7 mouse cellular contexts compared by ENCODE assay signal in the genomic region with DNA sequence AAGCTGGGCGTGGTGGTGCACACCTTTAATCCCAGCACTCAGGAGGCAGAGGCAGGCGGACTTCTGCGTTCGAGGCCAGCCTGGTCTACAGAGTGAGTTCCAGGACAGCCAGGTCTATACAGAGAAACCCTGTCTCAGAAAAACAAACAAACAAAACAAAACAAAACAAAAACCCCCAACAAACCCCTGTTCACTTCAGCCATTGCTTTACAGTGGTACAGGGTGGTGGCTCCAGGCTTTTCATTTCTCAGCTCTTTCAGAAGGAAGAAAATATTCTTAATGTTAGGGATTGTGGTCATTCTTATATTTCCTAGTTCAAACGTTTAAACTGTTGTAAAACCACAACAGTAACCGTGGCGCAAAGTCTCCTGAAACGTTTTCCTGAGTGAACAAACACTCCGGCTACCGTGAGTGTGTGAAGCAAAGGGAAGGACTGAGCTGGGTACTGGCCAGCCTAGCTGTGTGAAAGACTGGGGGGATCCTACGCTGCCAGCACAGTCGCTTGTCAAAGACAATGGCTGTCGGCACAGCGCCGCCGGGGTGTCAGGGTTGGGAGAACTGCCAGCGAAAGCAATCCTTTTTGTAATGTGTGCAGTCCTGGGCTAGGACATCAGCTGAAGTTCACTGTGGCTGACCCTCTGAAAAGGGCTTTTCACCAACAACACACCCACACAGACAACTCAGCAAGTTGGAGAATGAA.
DNase-seq lines count a peak whose midpoint lies in the region; ATAC-seq lines count a peak whose summit lies in the region.

No protein-coding gene starts in this region.

- 0 out of 2 replicates have a peak overlapping the region, but pooled peaks have one; percentile 6 for H3K27ac ChIP-seq in forebrain, embryonic 15.5 days (replicated peaks)
- no peak overlapping the region for H3K27ac ChIP-seq in intestine, embryonic 15.5 days
- 0 out of 2 replicates have a peak overlapping the region, but pooled peaks have one; percentile 38 for H3K27ac ChIP-seq in liver, embryonic 15.5 days (replicated peaks)
- H3K27ac ChIP-seq in neural tube, embryonic 11.5 days (ENCODE audit: low read depth, low read length) = no peak overlapping the region

- peak overlapping the region; percentile 33 for H3K4me2 ChIP-seq in forebrain, embryonic 15.5 days (replicated peaks)
- H3K4me2 ChIP-seq in intestine, embryonic 15.5 days (replicated peaks) = peak overlapping the region; percentile 25; the same call in 1 of the 2 replicates
- peak overlapping the region; percentile 49 for H3K4me2 ChIP-seq in liver, embryonic 15.5 days
- no peak overlapping the region for H3K4me2 ChIP-seq in neural tube, embryonic 11.5 days (ENCODE audit: low read depth)

- peak; percentile 92 for ATAC-seq in forebrain, embryonic 15.5 days (replicated peaks)
- no peak for ATAC-seq in intestine, embryonic 15.5 days
- ATAC-seq in liver, embryonic 15.5 days (ENCODE audit: insufficient read depth) = 0 out of 2 replicates have a peak, but pooled peaks have one; percentile 44
- no peak for ATAC-seq in neural tube, embryonic 11.5 days (ENCODE audit: insufficient read depth, low FRiP score, low TSS enrichment)

- H3K9ac ChIP-seq in forebrain, embryonic 15.5 days (replicated peaks) = peak overlapping the region; percentile 2; the same call in 1 of the 2 replicates
- no peak overlapping the region for H3K9ac ChIP-seq in intestine, embryonic 15.5 days
- peak overlapping the region; percentile 47; the same call in 1 of the 2 replicates for H3K9ac ChIP-seq in liver, embryonic 15.5 days
- no peak overlapping the region for H3K9ac ChIP-seq in neural tube, embryonic 11.5 days (ENCODE audit: low read length)

- WGBS in forebrain, embryonic 15.5 days = 27% methylated on average over 17 of the region's 17 CpGs
- 41% methylated on average over 17 of the region's 17 CpGs for WGBS in intestine, embryonic 15.5 days
- 24% methylated on average over 17 of the region's 17 CpGs for WGBS in liver, embryonic 15.5 days (ENCODE audit: insufficient replicate concordance)
- 44% methylated on average over 17 of the region's 17 CpGs for WGBS in neural tube, embryonic 11.5 days

- H3K9me3 ChIP-seq in forebrain, embryonic 15.5 days = no peaks in the 10 kb centered on the region
- no peaks in the 10 kb centered on the region for H3K9me3 ChIP-seq in intestine, embryonic 15.5 days
- H3K9me3 ChIP-seq in liver, embryonic 15.5 days (replicated peaks) = no peaks in the 10 kb centered on the region
- H3K9me3 ChIP-seq in neural tube, embryonic 11.5 days (ENCODE audit: control insufficient read depth, low read length) = no peaks in the 10 kb centered on the region

- H3K4me3 ChIP-seq in forebrain, embryonic 15.5 days = no peak overlapping the region
- H3K4me3 ChIP-seq in intestine, embryonic 15.5 days (replicated peaks) = no peak overlapping the region
- H3K4me3 ChIP-seq in liver, embryonic 15.5 days (replicated peaks) = no peak overlapping the region
- H3K4me3 ChIP-seq in neural tube, embryonic 11.5 days (ENCODE audit: low read depth, low read length) = no peak overlapping the region

- H3K4me1 ChIP-seq in forebrain, embryonic 15.5 days = peaks cover 7% of the 10 kb centered on the region
- 0 out of 2 replicates have a peak, but pooled peaks cover 3% of the 10 kb centered on the region for H3K4me1 ChIP-seq in intestine, embryonic 15.5 days (replicated peaks)
- H3K4me1 ChIP-seq in liver, embryonic 15.5 days (replicated peaks) = peaks cover 43% of the 10 kb centered on the region
- H3K4me1 ChIP-seq in neural tube, embryonic 11.5 days (ENCODE audit: control insufficient read depth, insufficient read depth, low read length) = no peaks in the 10 kb centered on the region

- DNase-seq in 416B (ENCODE audit: low read depth) = peak; percentile 68
- peak; percentile 22 for DNase-seq in adrenal gland, postnatal 25 days
- peak; percentile 47 for DNase-seq in neural tube, embryonic 11.5 days (ENCODE audit: low spot score)
- no peak for DNase-seq in urinary bladder, adult 2 months (ENCODE audit: low spot score)

- no peaks in the 10 kb centered on the region for H3K36me3 ChIP-seq in forebrain, embryonic 15.5 days
- H3K36me3 ChIP-seq in intestine, embryonic 15.5 days = no peaks in the 10 kb centered on the region
- no peaks in the 10 kb centered on the region for H3K36me3 ChIP-seq in liver, embryonic 15.5 days (replicated peaks)
- H3K36me3 ChIP-seq in neural tube, embryonic 11.5 days (ENCODE audit: control insufficient read depth, insufficient read depth, low read length) = no peaks in the 10 kb centered on the region

- no peaks in the 10 kb centered on the region for H3K27me3 ChIP-seq in forebrain, embryonic 15.5 days
- H3K27me3 ChIP-seq in intestine, embryonic 15.5 days (replicated peaks) = no peaks in the 10 kb centered on the region
- peaks cover 15% of the 10 kb centered on the region; the same call in 1 of the 2 replicates for H3K27me3 ChIP-seq in liver, embryonic 15.5 days
- no peaks in the 10 kb centered on the region for H3K27me3 ChIP-seq in neural tube, embryonic 11.5 days (ENCODE audit: control insufficient read depth, insufficient read depth, low read length)

Comparison
In these comparisons a context has a peak if more than half of its experiments do, and no peak if none do; other contexts are left out.
1. ATAC-seq: peak in forebrain, embryonic 15.5 days (single experiment) and liver, embryonic 15.5 days (single experiment); none in intestine, embryonic 15.5 days (single experiment) and neural tube, embryonic 11.5 days (single experiment).
2. H3K27ac ChIP-seq: peak in forebrain, embryonic 15.5 days (single experiment) and liver, embryonic 15.5 days (single experiment); none in intestine, embryonic 15.5 days (single experiment) and neural tube, embryonic 11.5 days (single experiment).
3. H3K9ac ChIP-seq: peak in forebrain, embryonic 15.5 days (single experiment) and liver, embryonic 15.5 days (single experiment); none in intestine, embryonic 15.5 days (single experiment) and neural tube, embryonic 11.5 days (single experiment).